Mouse (Mus musculus) C2C12 (cell line): ENCODE measurements at regions not wholly inside any gene's neighbourhood (a gene's known extent, or its start where the extent isn't known, plus 50 kb on each side); places are given as distances from the start of the nearest gene placed in this dataset.

Source experiments
- CTCF ChIP-seq: IDR thresholded peaks from one replicate; pipeline ENCODE4 v1.5.1; 2011; ENCODE audit not compliant: control insufficient read depth, insufficient read depth, insufficient read length
- FOSL1 ChIP-seq: IDR thresholded peaks from one replicate; pipeline ENCODE4 v1.8.0; 2011; ENCODE audit warnings: mild to moderate bottlenecking, low read length; ENCODE audit not compliant: poor library complexity, insufficient read depth, severe bottlenecking
- MAX ChIP-seq: IDR thresholded peaks from one replicate; pipeline ENCODE4 v1.6.1; 2011; ENCODE audit warnings: mild to moderate bottlenecking, control low read depth
- MYOD1 ChIP-seq: IDR thresholded peaks from one replicate; pipeline ENCODE4 v1.6.1; 2011; ENCODE audit warnings: low read depth; ENCODE audit not compliant: control insufficient read depth, insufficient read length
- MYOG ChIP-seq: IDR thresholded peaks from one replicate; pipeline ENCODE4 v1.6.1; 2011; ENCODE audit not compliant: control insufficient read depth, insufficient read length; ENCODE audit errors: extremely low read depth
- USF1 ChIP-seq: IDR thresholded peaks from one replicate; pipeline ENCODE4 v1.6.1; 2011; ENCODE audit warnings: low read depth, mild to moderate bottlenecking, control low read depth, moderate library complexity

GRCm38 (mm10) chr10:122599511-122599910, 79.1 kb upstream of the Ppm1h start:
- TF ChIP-seq CTCF (no peak), MAX (no peak), USF1 (no peak), MYOD1 (no peak), MYOG (no peak), FOSL1 (no peak)
